Mouse (Mus musculus): ENCODE data around the gene Midn. TPM values are rescaled to one million over a fixed set of nuclear protein-coding genes. Genes with fewer than 3 reads are reported as not detected.

The Midn gene
- polyA plus RNA-seq, 1 experiment from 2014 or later = 29.3 TPM

GRCm38 (mm10) chr10:80149291-80150225 is 1.5 kb downstream of the Midn start:
- peaks cover 44% of the 10 kb centered on the region for H3K4me1 ChIP-seq (ENCODE audit: control insufficient read depth, insufficient read depth, low read length)
- H3K4me3 ChIP-seq (ENCODE audit: low read depth, low read length) = peak overlapping the region; percentile 67
- no peaks in the 10 kb centered on the region for H3K27me3 ChIP-seq (ENCODE audit: control insufficient read depth, insufficient read depth, low read length)
- peak overlapping the region; percentile 94 for H3K4me2 ChIP-seq (replicated peaks; ENCODE audit: low read depth, low read length)
- WGBS = under 1% methylated on average over 87 of the region's 88 CpGs
- H3K36me3 ChIP-seq (ENCODE audit: control insufficient read depth, insufficient read depth, low read length) = peaks cover 48% of the 10 kb centered on the region
- peak overlapping the region; percentile 92 for H3K9ac ChIP-seq (replicated peaks; ENCODE audit: low read depth, low read length)
- peak; percentile 79 for ATAC-seq (ENCODE audit: insufficient number of reproducible peaks, insufficient read depth, low FRiP score, low read depth)
- H3K9me3 ChIP-seq (ENCODE audit: control insufficient read depth, low read depth, low read length) = no peaks in the 10 kb centered on the region
- H3K27ac ChIP-seq (ENCODE audit: low read length) = peak overlapping the region; percentile 100

- Histone ChIP-seq H3K9me3 (ENCODE audit: control insufficient read depth, low read depth, low read length) (no peaks in the 10 kb centered on the region), H3K27ac (ENCODE audit: low read length) (peak overlapping the region; percentile 93), H3K4me2 (replicated peaks; ENCODE audit: low read depth, low read length) (peak overlapping the region; percentile 94), H3K4me1 (ENCODE audit: control insufficient read depth, insufficient read depth, low read length) (peaks cover 47% of the 10 kb centered on the region), H3K36me3 (ENCODE audit: control insufficient read depth, insufficient read depth, low read length) (peaks cover 48% of the 10 kb centered on the region), H3K27me3 (ENCODE audit: control insufficient read depth, insufficient read depth, low read length) (no peaks in the 10 kb centered on the region), H3K4me3 (ENCODE audit: low read depth, low read length) (peak overlapping the region; percentile 67), H3K9ac (replicated peaks; ENCODE audit: low read depth, low read length) (peak overlapping the region; percentile 92)
- WGBS = under 1% methylated on average over 61 of the region's 71 CpGs
- ATAC-seq (ENCODE audit: insufficient number of reproducible peaks, insufficient read depth, low FRiP score, low read depth) = no peak
Measured at GRCm38 (mm10) chr10:80150226-80151210, 2.4 kb downstream of the Midn start.

GRCm38 (mm10) chr10:80151211-80152034 is 3.4 kb downstream of the Midn start:
- no peak for ATAC-seq (ENCODE audit: insufficient number of reproducible peaks, insufficient read depth, low FRiP score, low read depth)
- peak overlapping the region; percentile 93 for H3K27ac ChIP-seq (ENCODE audit: low read length)
- whole genome bisulfite sequencing = under 1% methylated on average over 25 of the region's 26 CpGs
- H3K4me2 ChIP-seq (replicated peaks; ENCODE audit: low read depth, low read length) = peak overlapping the region; percentile 94
- no peaks in the 10 kb centered on the region for H3K9me3 ChIP-seq (ENCODE audit: control insufficient read depth, low read depth, low read length)
- peaks cover 47% of the 10 kb centered on the region for H3K4me1 ChIP-seq (ENCODE audit: control insufficient read depth, insufficient read depth, low read length)
- H3K27me3 ChIP-seq (ENCODE audit: control insufficient read depth, insufficient read depth, low read length) = no peaks in the 10 kb centered on the region
- H3K36me3 ChIP-seq (ENCODE audit: control insufficient read depth, insufficient read depth, low read length) = peaks cover 51% of the 10 kb centered on the region
- H3K9ac ChIP-seq (replicated peaks; ENCODE audit: low read depth, low read length) = peak overlapping the region; percentile 92
- H3K4me3 ChIP-seq (ENCODE audit: low read depth, low read length) = peak overlapping the region; percentile 67

- peak overlapping the region; percentile 93 for H3K27ac ChIP-seq (ENCODE audit: low read length)
- peak overlapping the region; percentile 92 for H3K9ac ChIP-seq (replicated peaks; ENCODE audit: low read depth, low read length)
- peak overlapping the region; percentile 94 for H3K4me2 ChIP-seq (replicated peaks; ENCODE audit: low read depth, low read length)
- H3K36me3 ChIP-seq (ENCODE audit: control insufficient read depth, insufficient read depth, low read length) = peaks cover 59% of the 10 kb centered on the region
- H3K27me3 ChIP-seq (ENCODE audit: control insufficient read depth, insufficient read depth, low read length) = no peaks in the 10 kb centered on the region
- peak overlapping the region; percentile 67 for H3K4me3 ChIP-seq (ENCODE audit: low read depth, low read length)
- ATAC-seq (ENCODE audit: insufficient number of reproducible peaks, insufficient read depth, low FRiP score, low read depth) = no peak
- 4% methylated on average over 15 of the region's 15 CpGs for WGBS
- peaks cover 46% of the 10 kb centered on the region for H3K4me1 ChIP-seq (ENCODE audit: control insufficient read depth, insufficient read depth, low read length)
- no peaks in the 10 kb centered on the region for H3K9me3 ChIP-seq (ENCODE audit: control insufficient read depth, low read depth, low read length)
Measured at GRCm38 (mm10) chr10:80152071-80152872, 4.2 kb downstream of the Midn start.

GRCm38 (mm10) chr10:80152873-80153260 is 4.8 kb downstream of the Midn start:
- no peak for ATAC-seq (ENCODE audit: insufficient number of reproducible peaks, insufficient read depth, low FRiP score, low read depth)
- 6% methylated on average over 3 of the region's 3 CpGs for WGBS
- Histone ChIP-seq H3K4me1 (ENCODE audit: control insufficient read depth, insufficient read depth, low read length) (peaks cover 48% of the 10 kb centered on the region), H3K27me3 (ENCODE audit: control insufficient read depth, insufficient read depth, low read length) (no peaks in the 10 kb centered on the region), H3K4me2 (replicated peaks; ENCODE audit: low read depth, low read length) (peak overlapping the region; percentile 94), H3K9me3 (ENCODE audit: control insufficient read depth, low read depth, low read length) (no peaks in the 10 kb centered on the region), H3K27ac (ENCODE audit: low read length) (peak overlapping the region; percentile 93), H3K9ac (replicated peaks; ENCODE audit: low read depth, low read length) (peak overlapping the region; percentile 92), H3K4me3 (ENCODE audit: low read depth, low read length) (peak overlapping the region; percentile 67), H3K36me3 (ENCODE audit: control insufficient read depth, insufficient read depth, low read length) (peaks cover 64% of the 10 kb centered on the region)

- no peaks in the 10 kb centered on the region for H3K27me3 ChIP-seq (ENCODE audit: control insufficient read depth, insufficient read depth, low read length)
- ATAC-seq (ENCODE audit: insufficient number of reproducible peaks, insufficient read depth, low FRiP score, low read depth) = no peak
- peaks cover 64% of the 10 kb centered on the region for H3K36me3 ChIP-seq (ENCODE audit: control insufficient read depth, insufficient read depth, low read length)
- H3K9me3 ChIP-seq (ENCODE audit: control insufficient read depth, low read depth, low read length) = no peaks in the 10 kb centered on the region
- no peak overlapping the region for H3K9ac ChIP-seq (replicated peaks; ENCODE audit: low read depth, low read length)
- H3K4me2 ChIP-seq (replicated peaks; ENCODE audit: low read depth, low read length) = 0 out of 2 replicates have a peak overlapping the region, but pooled peaks have one; percentile 94
- H3K27ac ChIP-seq (ENCODE audit: low read length) = peak overlapping the region; percentile 93; the same call in 1 of the 2 replicates
- 0 out of 2 replicates have a peak overlapping the region, but pooled peaks have one; percentile 67 for H3K4me3 ChIP-seq (ENCODE audit: low read depth, low read length)
- peaks cover 56% of the 10 kb centered on the region for H3K4me1 ChIP-seq (ENCODE audit: control insufficient read depth, insufficient read depth, low read length)
- 73% methylated on average over 19 of the region's 19 CpGs for WGBS
Measured at GRCm38 (mm10) chr10:80153713-80154112, 5.6 kb downstream of the Midn start.

GRCm38 (mm10) chr10:80154384-80154783 is 6.3 kb downstream of the Midn start:
- Histone ChIP-seq H3K9ac (replicated peaks; ENCODE audit: low read depth, low read length) (no peak overlapping the region), H3K4me3 (ENCODE audit: low read depth, low read length) (no peak overlapping the region), H3K27me3 (ENCODE audit: control insufficient read depth, insufficient read depth, low read length) (no peaks in the 10 kb centered on the region), H3K36me3 (ENCODE audit: control insufficient read depth, insufficient read depth, low read length) (peaks cover 64% of the 10 kb centered on the region), H3K4me1 (ENCODE audit: control insufficient read depth, insufficient read depth, low read length) (peaks cover 62% of the 10 kb centered on the region), H3K9me3 (ENCODE audit: control insufficient read depth, low read depth, low read length) (no peaks in the 10 kb centered on the region), H3K4me2 (replicated peaks; ENCODE audit: low read depth, low read length) (no peak overlapping the region), H3K27ac (ENCODE audit: low read length) (no peak overlapping the region)
- ATAC-seq (ENCODE audit: insufficient number of reproducible peaks, insufficient read depth, low FRiP score, low read depth) = no peak
- 85% methylated on average over 7 of the region's 7 CpGs for WGBS
